Mouse (Mus musculus): Measurements from ENCODE around the gene Armt1.

GRCm38 (mm10) chr10:4469406-4469805, 37.1 kb downstream of the Armt1 start:
- TF ChIP-seq CTCF (IDR thresholded peaks at IDR 0.05; ENCODE audit: insufficient read depth, low read length), result no peak
- no peak for TF ChIP-seq POLR2A (IDR thresholded peaks at IDR 0.05; ENCODE audit: borderline replicate concordance, extremely low read depth, low read depth, low read length)

Measured in lung, adult 2 months (tissue).